Mouse (Mus musculus) olfactory bulb, adult 2 months (tissue): Measurements from ENCODE around the gene Thap4. TPM values are rescaled to one million over a fixed set of nuclear protein-coding genes. Genes with fewer than 3 reads are reported as not detected.
A peak's percentile ranks its signal among the peaks of the same experiment; 100 is the strongest.

Source experiments
- H3K27ac ChIP-seq: fragments of 200-500 bp; 2 replicates; pipeline ENCODE4 v1.5.1; 2012; ENCODE audit warnings: low read depth, low read length; ENCODE audit not compliant: insufficient read depth
- H3K4me1 ChIP-seq: fragments of 200-500 bp; 2 replicates; pipeline ENCODE4 v1.6.1; 2012; ENCODE audit warnings: low read length; ENCODE audit not compliant: control insufficient read depth, insufficient read depth
- H3K4me3 ChIP-seq: fragments of 200-500 bp; 2 replicates; pipeline ENCODE4 v1.5.1; 2012; ENCODE audit warnings: mild to moderate bottlenecking, low read depth, low read length, moderate library complexity; ENCODE audit not compliant: insufficient read depth
- CTCF ChIP-seq: fragments of 200-500 bp; IDR thresholded peaks from 2 replicates; pipeline ENCODE4 v1.5.1; 2012; ENCODE audit warnings: low read depth, mild to moderate bottlenecking, low read length, moderate library complexity; ENCODE audit not compliant: insufficient read depth
- POLR2A ChIP-seq: fragments of 200-500 bp; IDR thresholded peaks from 2 replicates; pipeline ENCODE4 v1.6.1; 2012; ENCODE audit warnings: mild to moderate bottlenecking, low read depth, low read length, moderate library complexity; ENCODE audit not compliant: insufficient read depth
- WGBS: fragments of 180-500 bp; shearing (Covaris S2); methylation state at CpG from one replicate; pipeline ENCODE4 v1.1.7; 2018; 5-methylcytosine and 5-hydroxymethylcytosine counted together
- polyA plus RNA-seq: library from polyadenylated mRNA; stranded (reverse); fragments of >200 nt; gene quantifications from 2 replicates; pipeline ENCODE4 v1.2.4, GENCODE M21; 2012; ENCODE audit warnings: low replicate concordance; ENCODE audit not compliant: missing spikeins, insufficient read depth, insufficient read length

Thap4 gene
- polyA plus RNA-seq, 1 experiment: not detected

GRCm38 (mm10) chr1:93726974-93727373 lies 27.7 kb downstream of the Thap4 start:
- TF ChIP-seq POLR2A (no peak), CTCF (peak; percentile 36; the same call in 1 of the 2 replicates)
- 72% methylated on average over 3 of the region's 3 CpGs for WGBS
- Histone ChIP-seq H3K27ac (no peak overlapping the region), H3K4me3 (no peak overlapping the region), H3K4me1 (peaks cover 21% of the 10 kb centered on the region)

GRCm38 (mm10) chr1:93726116-93726515 lies 28.5 kb downstream of the Thap4 start:
- TF ChIP-seq POLR2A: no peak
- no peak for TF ChIP-seq CTCF
- Histone ChIP-seq H3K27ac (peak overlapping the region; percentile 31; the same call in 1 of the 2 replicates), H3K4me1 (peaks cover 18% of the 10 kb centered on the region), H3K4me3 (no peak overlapping the region)
- 35% methylated on average over 3 of the region's 3 CpGs for WGBS

- Histone ChIP-seq H3K4me1 (peaks cover 13% of the 10 kb centered on the region; the same call in 1 of the 2 replicates), H3K4me3 (no peak overlapping the region), H3K27ac (peak overlapping the region; percentile 31; the same call in 1 of the 2 replicates)
- 90% methylated on average over 5 of the region's 5 CpGs for WGBS
- no peak for TF ChIP-seq CTCF
- no peak for TF ChIP-seq POLR2A
Measured at GRCm38 (mm10) chr1:93725665-93726064, 29.0 kb downstream of the Thap4 start.

GRCm38 (mm10) chr1:93724623-93725022 lies 30.0 kb downstream of the Thap4 start:
- TF ChIP-seq CTCF (no peak), POLR2A (no peak)
- WGBS: 74% methylated on average over 3 of the region's 3 CpGs
- peaks cover 13% of the 10 kb centered on the region; the same call in 1 of the 2 replicates for H3K4me1 ChIP-seq
- no peak overlapping the region for H3K27ac ChIP-seq
- no peak overlapping the region for H3K4me3 ChIP-seq

GRCm38 (mm10) chr1:93721557-93721956 lies 33.1 kb downstream of the Thap4 start:
- Histone ChIP-seq H3K4me3 (no peak overlapping the region), H3K27ac (no peak overlapping the region), H3K4me1 (peaks cover 7% of the 10 kb centered on the region; the same call in 1 of the 2 replicates)
- TF ChIP-seq CTCF (no peak), POLR2A (no peak)
- 51% methylated on average over 7 of the region's 7 CpGs for WGBS

- WGBS: 92% methylated on average over 2 of the region's 2 CpGs
- TF ChIP-seq CTCF: no peak
- no peak for TF ChIP-seq POLR2A
- Histone ChIP-seq H3K27ac (no peak overlapping the region), H3K4me1 (no peaks in the 10 kb centered on the region), H3K4me3 (no peak overlapping the region)
Measured at GRCm38 (mm10) chr1:93716166-93716565, 38.5 kb downstream of the Thap4 start.

GRCm38 (mm10) chr1:93705389-93705788 lies 49.3 kb downstream of the Thap4 start:
- no peak overlapping the region for H3K4me3 ChIP-seq
- 74% methylated on average over 3 of the region's 3 CpGs for WGBS
- no peak for TF ChIP-seq CTCF
- TF ChIP-seq POLR2A: no peak
- H3K4me1 ChIP-seq: no peaks in the 10 kb centered on the region
- H3K27ac ChIP-seq: no peak overlapping the region

- H3K27ac ChIP-seq: no peak overlapping the region
- H3K4me1 ChIP-seq: peaks cover under 1% of the 10 kb centered on the region
- no peak for TF ChIP-seq POLR2A
- H3K4me3 ChIP-seq: no peak overlapping the region
- 83% methylated on average over 9 of the region's 9 CpGs for WGBS
Measured at GRCm38 (mm10) chr1:93704341-93704740, 50.3 kb downstream of the Thap4 start.

GRCm38 (mm10) chr1:93703472-93704048 lies 51.1 kb downstream of the Thap4 start:
- Histone ChIP-seq H3K27ac (no peak overlapping the region), H3K4me1 (peaks cover 8% of the 10 kb centered on the region), H3K4me3 (no peak overlapping the region)
- WGBS: 92% methylated on average over 10 of the region's 10 CpGs
- TF ChIP-seq POLR2A (no peak), CTCF (no peak)

GRCm38 (mm10) chr1:93702106-93702505 lies 52.6 kb downstream of the Thap4 start:
- Histone ChIP-seq H3K27ac (no peak overlapping the region), H3K4me3 (no peak overlapping the region), H3K4me1 (peaks cover 8% of the 10 kb centered on the region)
- WGBS: 78% methylated on average over 1 of the region's 1 CpGs
- TF ChIP-seq CTCF (no peak), POLR2A (no peak)
